Mouse (Mus musculus): ENCODE results near the gene H3f3a. TPM values are rescaled to one million over a fixed set of nuclear protein-coding genes. Genes with fewer than 3 reads are reported as not detected.

H3f3a gene
- polyA plus RNA-seq, 1 experiment from 2014 or later, result 2,659 TPM

DNA sequence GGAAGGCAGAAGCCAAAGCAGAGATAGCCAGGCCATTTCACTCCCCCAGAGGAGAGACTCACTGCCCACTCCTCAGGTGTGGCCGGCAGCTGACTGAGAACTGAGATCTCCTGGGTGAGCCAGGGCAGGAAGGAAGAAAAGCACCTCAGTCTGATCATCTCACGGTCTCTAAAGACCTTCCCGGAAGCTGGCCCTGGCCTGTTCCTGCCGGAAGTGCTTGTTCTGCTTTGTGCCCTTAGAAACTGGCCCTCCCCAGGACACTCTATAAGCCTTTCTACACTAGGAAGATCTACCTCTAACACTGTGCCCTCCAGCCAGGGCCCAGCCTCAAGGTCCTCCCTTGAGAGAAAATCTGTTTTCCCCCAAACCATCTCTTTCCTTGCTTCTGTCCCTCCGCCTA lies 42.4 kb downstream of the H3f3a start:
- 75% methylated on average over 5 of the region's 5 CpGs for WGBS

GRCm38 (mm10) chr1:180768334-180769168 lies 45.2 kb downstream of the H3f3a start:
- peaks cover 11% of the 10 kb centered on the region for H3K4me1 ChIP-seq (replicated peaks; ENCODE audit: control insufficient read depth, insufficient read depth, low read length)
- 3% methylated on average over 37 of the region's 37 CpGs for WGBS
- no peaks in the 10 kb centered on the region for H3K36me3 ChIP-seq (ENCODE audit: control insufficient read depth, insufficient read depth, low read length)
- peak overlapping the region; percentile 83 for H3K9ac ChIP-seq (ENCODE audit: low read length)
- H3K9me3 ChIP-seq (ENCODE audit: control insufficient read depth, low read length), result no peaks in the 10 kb centered on the region
- peak overlapping the region; percentile 40 for H3K27ac ChIP-seq (ENCODE audit: low read length)
- H3K4me3 ChIP-seq (ENCODE audit: low read length), result peak overlapping the region; percentile 58
- ATAC-seq (ENCODE audit: low read depth), result peak; percentile 90
- peak overlapping the region; percentile 90 for H3K4me2 ChIP-seq (ENCODE audit: low read depth, low read length)
- no peaks in the 10 kb centered on the region; the same call in 1 of the 2 replicates for H3K27me3 ChIP-seq (ENCODE audit: control insufficient read depth, insufficient read depth, low read depth, low read length)

More for the DNA sequence above, 42.4 kb downstream of the H3f3a start:
- no peak overlapping the region for H3K4me2 ChIP-seq (ENCODE audit: low read depth, low read length)
- no peak overlapping the region for H3K27ac ChIP-seq (ENCODE audit: low read length)
- ATAC-seq (ENCODE audit: low read depth), result no peak
- H3K9me3 ChIP-seq (ENCODE audit: control insufficient read depth, low read length), result peaks cover 3% of the 10 kb centered on the region
- H3K4me3 ChIP-seq (ENCODE audit: low read length), result no peak overlapping the region
- H3K9ac ChIP-seq (ENCODE audit: low read length), result no peak overlapping the region
- peaks cover 22% of the 10 kb centered on the region for H3K4me1 ChIP-seq (replicated peaks; ENCODE audit: control insufficient read depth, insufficient read depth, low read length)
- H3K36me3 ChIP-seq (ENCODE audit: control insufficient read depth, insufficient read depth, low read length), result no peaks in the 10 kb centered on the region
- H3K27me3 ChIP-seq (ENCODE audit: control insufficient read depth, insufficient read depth, low read depth, low read length), result no peaks in the 10 kb centered on the region; the same call in 1 of the 2 replicates

GRCm38 (mm10) chr1:180767541-180768333 lies 46.0 kb downstream of the H3f3a start:
- Histone ChIP-seq H3K9me3 (ENCODE audit: control insufficient read depth, low read length) (no peaks in the 10 kb centered on the region), H3K9ac (ENCODE audit: low read length) (peak overlapping the region; percentile 83), H3K27ac (ENCODE audit: low read length) (peak overlapping the region; percentile 40; the same call in 1 of the 2 replicates), H3K4me2 (ENCODE audit: low read depth, low read length) (peak overlapping the region; percentile 90), H3K4me1 (replicated peaks; ENCODE audit: control insufficient read depth, insufficient read depth, low read length) (peaks cover 11% of the 10 kb centered on the region), H3K27me3 (ENCODE audit: control insufficient read depth, insufficient read depth, low read depth, low read length) (no peaks in the 10 kb centered on the region; the same call in 1 of the 2 replicates), H3K36me3 (ENCODE audit: control insufficient read depth, insufficient read depth, low read length) (no peaks in the 10 kb centered on the region), H3K4me3 (ENCODE audit: low read length) (peak overlapping the region; percentile 58)
- 13% methylated on average over 10 of the region's 10 CpGs for WGBS
- peak; percentile 23 for ATAC-seq (ENCODE audit: low read depth)

DNA sequence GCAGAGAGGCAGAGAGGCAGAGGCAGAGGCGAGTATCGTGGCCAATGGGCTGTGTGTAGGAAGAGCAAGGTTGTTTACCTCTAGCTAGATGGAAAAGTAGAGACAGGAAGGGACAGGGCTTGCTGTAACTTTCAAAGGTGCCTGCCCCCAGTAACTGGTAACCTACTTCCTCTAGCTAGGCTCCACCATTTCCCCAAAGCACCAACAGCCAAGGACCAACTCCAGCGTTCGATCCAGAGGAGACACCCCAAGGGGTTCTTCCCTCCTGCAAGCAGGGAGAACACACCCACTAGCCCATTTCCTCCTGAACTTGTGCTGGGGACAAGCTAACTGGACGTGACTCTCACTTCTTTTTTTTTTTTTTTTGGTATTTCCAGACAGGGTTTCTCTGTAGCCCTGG lies 47.2 kb downstream of the H3f3a start:
- Histone ChIP-seq H3K27ac (ENCODE audit: low read length) (no peak overlapping the region), H3K4me3 (ENCODE audit: low read length) (no peak overlapping the region), H3K4me1 (replicated peaks; ENCODE audit: control insufficient read depth, insufficient read depth, low read length) (peaks cover 11% of the 10 kb centered on the region), H3K4me2 (ENCODE audit: low read depth, low read length) (no peak overlapping the region), H3K27me3 (ENCODE audit: control insufficient read depth, insufficient read depth, low read depth, low read length) (no peaks in the 10 kb centered on the region; the same call in 1 of the 2 replicates), H3K36me3 (ENCODE audit: control insufficient read depth, insufficient read depth, low read length) (no peaks in the 10 kb centered on the region), H3K9ac (ENCODE audit: low read length) (no peak overlapping the region), H3K9me3 (ENCODE audit: control insufficient read depth, low read length) (no peaks in the 10 kb centered on the region)
- no peak for ATAC-seq (ENCODE audit: low read depth)
- 44% methylated on average over 5 of the region's 5 CpGs for WGBS

- Histone ChIP-seq H3K27ac (ENCODE audit: low read length) (no peak overlapping the region), H3K9me3 (ENCODE audit: control insufficient read depth, low read length) (no peaks in the 10 kb centered on the region), H3K27me3 (ENCODE audit: control insufficient read depth, insufficient read depth, low read depth, low read length) (no peaks in the 10 kb centered on the region; the same call in 1 of the 2 replicates), H3K4me3 (ENCODE audit: low read length) (no peak overlapping the region), H3K4me2 (ENCODE audit: low read depth, low read length) (no peak overlapping the region), H3K4me1 (replicated peaks; ENCODE audit: control insufficient read depth, insufficient read depth, low read length) (peaks cover 11% of the 10 kb centered on the region), H3K9ac (ENCODE audit: low read length) (no peak overlapping the region), H3K36me3 (ENCODE audit: control insufficient read depth, insufficient read depth, low read length) (no peaks in the 10 kb centered on the region)
- ATAC-seq (ENCODE audit: low read depth), result no peak
- 76% methylated on average over 5 of the region's 5 CpGs for WGBS
Measured at GRCm38 (mm10) chr1:180765393-180765792, 48.4 kb downstream of the H3f3a start.

- under 1% methylated on average over 11 of the region's 11 CpGs for WGBS
- ATAC-seq (ENCODE audit: low read depth), result peak; percentile 81
Measured at GRCm38 (mm10) chr1:180763828-180764227, 49.9 kb downstream of the H3f3a start.

GRCm38 (mm10) chr1:180763307-180763706 lies 50.4 kb downstream of the H3f3a start:
- no peaks in the 10 kb centered on the region for H3K27me3 ChIP-seq (ENCODE audit: control insufficient read depth, insufficient read depth, low read depth, low read length)
- peak overlapping the region; percentile 22; the same call in 1 of the 2 replicates for H3K9ac ChIP-seq (ENCODE audit: low read length)
- H3K4me2 ChIP-seq (ENCODE audit: low read depth, low read length), result peak overlapping the region; percentile 72
- peaks cover 5% of the 10 kb centered on the region for H3K4me1 ChIP-seq (replicated peaks; ENCODE audit: control insufficient read depth, insufficient read depth, low read length)
- no peaks in the 10 kb centered on the region for H3K36me3 ChIP-seq (ENCODE audit: control insufficient read depth, insufficient read depth, low read length)
- H3K27ac ChIP-seq (ENCODE audit: low read length), result no peak overlapping the region
- H3K4me3 ChIP-seq (ENCODE audit: low read length), result peak overlapping the region; percentile 38
- WGBS, result 9% methylated on average over 14 of the region's 14 CpGs
- no peaks in the 10 kb centered on the region for H3K9me3 ChIP-seq (ENCODE audit: control insufficient read depth, low read length)
- no peak for ATAC-seq (ENCODE audit: low read depth)

More at GRCm38 (mm10) chr1:180763828-180764227, 49.9 kb downstream of the H3f3a start:
- H3K9me3 ChIP-seq (ENCODE audit: control insufficient read depth, low read length), result no peaks in the 10 kb centered on the region
- H3K27me3 ChIP-seq (ENCODE audit: control insufficient read depth, insufficient read depth, low read depth, low read length), result no peaks in the 10 kb centered on the region
- H3K4me3 ChIP-seq (ENCODE audit: low read length), result peak overlapping the region; percentile 38
- peak overlapping the region; percentile 72 for H3K4me2 ChIP-seq (ENCODE audit: low read depth, low read length)
- peaks cover 9% of the 10 kb centered on the region for H3K4me1 ChIP-seq (replicated peaks; ENCODE audit: control insufficient read depth, insufficient read depth, low read length)
- H3K9ac ChIP-seq (ENCODE audit: low read length), result peak overlapping the region; percentile 22; the same call in 1 of the 2 replicates
- H3K27ac ChIP-seq (ENCODE audit: low read length), result no peak overlapping the region
- no peaks in the 10 kb centered on the region for H3K36me3 ChIP-seq (ENCODE audit: control insufficient read depth, insufficient read depth, low read length)

GRCm38 (mm10) chr1:180762679-180763078 lies 51.1 kb downstream of the H3f3a start:
- Histone ChIP-seq H3K9me3 (ENCODE audit: control insufficient read depth, low read length) (no peaks in the 10 kb centered on the region), H3K4me2 (ENCODE audit: low read depth, low read length) (no peak overlapping the region), H3K4me1 (replicated peaks; ENCODE audit: control insufficient read depth, insufficient read depth, low read length) (peaks cover 1% of the 10 kb centered on the region), H3K9ac (ENCODE audit: low read length) (no peak overlapping the region), H3K27ac (ENCODE audit: low read length) (no peak overlapping the region), H3K4me3 (ENCODE audit: low read length) (no peak overlapping the region), H3K36me3 (ENCODE audit: control insufficient read depth, insufficient read depth, low read length) (no peaks in the 10 kb centered on the region), H3K27me3 (ENCODE audit: control insufficient read depth, insufficient read depth, low read depth, low read length) (no peaks in the 10 kb centered on the region)
- no peak for ATAC-seq (ENCODE audit: low read depth)
- WGBS, result 67% methylated on average over 8 of the region's 8 CpGs

- Histone ChIP-seq H3K27ac (ENCODE audit: low read length) (no peak overlapping the region), H3K36me3 (ENCODE audit: control insufficient read depth, insufficient read depth, low read length) (no peaks in the 10 kb centered on the region), H3K27me3 (ENCODE audit: control insufficient read depth, insufficient read depth, low read depth, low read length) (no peaks in the 10 kb centered on the region), H3K4me1 (replicated peaks; ENCODE audit: control insufficient read depth, insufficient read depth, low read length) (no peaks in the 10 kb centered on the region; the same call in none of the 2 replicates), H3K9ac (ENCODE audit: low read length) (no peak overlapping the region), H3K9me3 (ENCODE audit: control insufficient read depth, low read length) (no peaks in the 10 kb centered on the region), H3K4me3 (ENCODE audit: low read length) (no peak overlapping the region), H3K4me2 (ENCODE audit: low read depth, low read length) (no peak overlapping the region)
- peak; percentile 37; the same call in 1 of the 2 replicates for ATAC-seq (ENCODE audit: low read depth)
- WGBS, result 57% methylated on average over 11 of the region's 11 CpGs
Measured at GRCm38 (mm10) chr1:180762180-180762579, 51.6 kb downstream of the H3f3a start.

Measured in lung, embryonic 16.5 days (tissue).